7 mouse cellular contexts compared by ENCODE assay signal in the genomic region with DNA sequence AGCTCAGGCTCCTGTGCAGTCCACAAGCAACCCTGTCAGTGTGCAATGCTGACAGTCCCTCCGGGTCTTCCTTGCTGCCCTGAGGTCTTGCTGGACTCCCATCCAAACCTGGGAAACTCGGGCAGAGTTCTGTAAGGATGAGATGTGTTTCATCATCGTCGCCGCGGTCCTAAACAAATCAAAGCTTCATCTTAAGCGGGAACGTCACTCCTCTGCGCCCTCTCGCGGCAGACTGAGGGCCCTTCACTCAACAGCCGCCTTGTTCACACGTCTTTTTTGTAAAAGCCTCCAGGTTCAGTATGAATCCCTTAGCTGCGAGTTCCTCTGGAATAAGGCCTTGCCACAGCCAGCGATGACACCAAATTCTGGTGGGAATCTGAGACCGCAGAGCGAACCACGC. TPM values are rescaled to one million over a fixed set of nuclear protein-coding genes. Genes with fewer than 3 reads are reported as not detected.
DNase-seq lines count a peak whose midpoint lies in the region; ATAC-seq and TF ChIP-seq lines count a peak whose summit lies in the region.

No protein-coding gene starts in this region.

- peak; percentile 14; the same call in 1 of the 2 replicates for TF ChIP-seq POLR2A in small intestine, adult 2 months (IDR thresholded peaks at IDR 0.05; ENCODE audit: low read depth, low read length)

- peaks cover 4% of the 10 kb centered on the region; the same call in 1 of the 2 replicates for H3K27me3 ChIP-seq in intestine, embryonic 16.5 days (replicated peaks; ENCODE audit: control insufficient read depth, insufficient read depth, low read length)
- 0 out of 2 replicates have a peak, but pooled peaks cover 10% of the 10 kb centered on the region for H3K27me3 ChIP-seq in midbrain, embryonic 13.5 days
- H3K27me3 ChIP-seq in small intestine, adult 2 months (ENCODE audit: control insufficient read depth, insufficient read depth, low read length) = peaks cover 4% of the 10 kb centered on the region; the same call in 1 of the 2 replicates

- intact Hi-C loops in left cerebral cortex, postnatal 25 days (cut with DNase I) = no loop called here

- H3K36me3 ChIP-seq in intestine, embryonic 16.5 days (ENCODE audit: control insufficient read depth, insufficient read depth, low read length) = no peaks in the 10 kb centered on the region
- H3K36me3 ChIP-seq in midbrain, embryonic 13.5 days = no peaks in the 10 kb centered on the region
- no peaks in the 10 kb centered on the region for H3K36me3 ChIP-seq in small intestine, adult 2 months (ENCODE audit: control insufficient read depth, insufficient read depth, low read length)

- DNase-seq in adrenal gland, adult 2 months = peak; percentile 66
- DNase-seq in embryo, embryonic 10.5 days (ENCODE audit: low spot score) = peak; percentile 94
- peak; percentile 54 to 68 for DNase-seq in gastrocnemius, postnatal 4 days (ENCODE audit: low spot score in 2 of 2)
- peak; percentile 72 to 80 for DNase-seq in left cerebral cortex, postnatal 25 days (ENCODE audit: low spot score in 2 of 2)

- no peak for ATAC-seq in intestine, embryonic 16.5 days
- peak; percentile 81 for ATAC-seq in midbrain, embryonic 13.5 days

- peaks cover 2% of the 10 kb centered on the region; the same call in 1 of the 2 replicates for H3K4me1 ChIP-seq in intestine, embryonic 16.5 days (ENCODE audit: control insufficient read depth, insufficient read depth, low read length)
- peaks cover 6% of the 10 kb centered on the region for H3K4me1 ChIP-seq in midbrain, embryonic 13.5 days (replicated peaks)
- no peaks in the 10 kb centered on the region; the same call in 1 of the 2 replicates for H3K4me1 ChIP-seq in small intestine, adult 2 months (ENCODE audit: control insufficient read depth, insufficient read depth, insufficient read length, low read length)

- peak overlapping the region; percentile 32 for H3K4me2 ChIP-seq in intestine, embryonic 16.5 days (ENCODE audit: low read depth, low read length)
- peak overlapping the region; percentile 60 for H3K4me2 ChIP-seq in midbrain, embryonic 13.5 days (replicated peaks)

- 4% methylated on average over 18 of the region's 18 CpGs for WGBS in intestine, embryonic 16.5 days
- 4% methylated on average over 18 of the region's 18 CpGs for WGBS in midbrain, embryonic 13.5 days
- 4% methylated on average over 18 of the region's 18 CpGs for WGBS in small intestine, adult 2 months

- peak overlapping the region; percentile 23; the same call in 1 of the 2 replicates for H3K4me3 ChIP-seq in intestine, embryonic 16.5 days (ENCODE audit: low read length)
- H3K4me3 ChIP-seq in midbrain, embryonic 13.5 days (replicated peaks) = peak overlapping the region; percentile 33
- peak overlapping the region; percentile 21; the same call in 1 of the 2 replicates for H3K4me3 ChIP-seq in small intestine, adult 2 months (ENCODE audit: low read depth, low read length)

- no peak overlapping the region for H3K27ac ChIP-seq in intestine, embryonic 16.5 days (ENCODE audit: low read length)
- H3K27ac ChIP-seq in midbrain, embryonic 13.5 days = no peak overlapping the region
- no peak overlapping the region for H3K27ac ChIP-seq in small intestine, adult 2 months (ENCODE audit: insufficient read depth, low read depth, low read length)

- H3K9me3 ChIP-seq in intestine, embryonic 16.5 days (ENCODE audit: control insufficient read depth, low read length) = no peaks in the 10 kb centered on the region
- no peaks in the 10 kb centered on the region for H3K9me3 ChIP-seq in midbrain, embryonic 13.5 days

- H3K9ac ChIP-seq in intestine, embryonic 16.5 days (ENCODE audit: low read depth, low read length) = 0 out of 2 replicates have a peak overlapping the region, but pooled peaks have one; percentile 25
- H3K9ac ChIP-seq in midbrain, embryonic 13.5 days (replicated peaks) = peak overlapping the region; percentile 57

- TF ChIP-seq CTCF in small intestine, adult 2 months (IDR thresholded peaks at IDR 0.05; ENCODE audit: extremely low read depth, insufficient read length, insufficient replicate concordance, low read depth, low read length) = peak; percentile 81

RNA-seq across cellular contexts. Expression of gene Gm9936, which starts 0.8 kb away (rescaled TPM):
- total RNA-seq in adrenal gland, adult 2 months (2021) = not detected
- not detected in 2 replicates for polyA plus RNA-seq in adrenal gland, adult 2 months (2012; rRNA removed)
- not detected for total RNA-seq in gastrocnemius, postnatal 4 days (2021)
- 0.10 TPM in 2 replicates for polyA plus RNA-seq in intestine, embryonic 16.5 days (2015; fragmentation: Nextera tagmentation; extraction: Ambion mirVana)
- total RNA-seq in left cerebral cortex, postnatal 25 days (2021) = under 1 TPM; 0.85 to 0.87 TPM
- polyA plus RNA-seq in midbrain, embryonic 13.5 days (2015; fragmentation: Nextera tagmentation; extraction: Ambion mirVana) = 1.3 and 1.7 TPM in 2 replicates
- polyA plus RNA-seq in small intestine, adult 2 months (2012; rRNA removed) = 0.05 TPM in 1 of 2 replicates, not detected in the other

RNA-seq across cellular contexts. Expression of gene 4930519G04Rik, which starts 5.8 kb away (rescaled TPM):
- total RNA-seq in adrenal gland, adult 2 months (2021) = not detected
- not detected in 2 replicates for polyA plus RNA-seq in adrenal gland, adult 2 months (2012; rRNA removed)
- total RNA-seq in gastrocnemius, postnatal 4 days (2021) = not detected
- polyA plus RNA-seq in intestine, embryonic 16.5 days (2015; fragmentation: Nextera tagmentation; extraction: Ambion mirVana) = not detected in 2 replicates
- total RNA-seq in left cerebral cortex, postnatal 25 days (2021) = not detected
- polyA plus RNA-seq in midbrain, embryonic 13.5 days (2015; fragmentation: Nextera tagmentation; extraction: Ambion mirVana) = not detected in 2 replicates
- polyA plus RNA-seq in small intestine, adult 2 months (2012; rRNA removed) = not detected in 2 replicates

RNA-seq across cellular contexts. Expression of gene 1500011B03Rik, which starts 36.0 kb away (rescaled TPM):
- total RNA-seq in adrenal gland, adult 2 months (2021) = 10 to 100 TPM; 23.1 to 36.6 TPM
- 29.7 and 30.6 TPM in 2 replicates for polyA plus RNA-seq in adrenal gland, adult 2 months (2012; rRNA removed)
- 10 to 100 TPM; 20.6 to 29.6 TPM for total RNA-seq in gastrocnemius, postnatal 4 days (2021)
- 51.5 and 54.7 TPM in 2 replicates for polyA plus RNA-seq in intestine, embryonic 16.5 days (2015; fragmentation: Nextera tagmentation; extraction: Ambion mirVana)
- 100 to 1,000 TPM; 162 to 177 TPM for total RNA-seq in left cerebral cortex, postnatal 25 days (2021)
- 225 and 235 TPM in 2 replicates for polyA plus RNA-seq in midbrain, embryonic 13.5 days (2015; fragmentation: Nextera tagmentation; extraction: Ambion mirVana)
- 9.3 and 11.0 TPM in 2 replicates for polyA plus RNA-seq in small intestine, adult 2 months (2012; rRNA removed)

RNA-seq across cellular contexts. Expression of gene Oasl2, which starts 37.5 kb away (rescaled TPM):
- 10 to 100 TPM; 11.6 to 12.2 TPM for total RNA-seq in adrenal gland, adult 2 months (2021)
- 7.6 and 7.7 TPM in 2 replicates for polyA plus RNA-seq in adrenal gland, adult 2 months (2012; rRNA removed)
- 1 to 10 TPM; 1.4 to 2.5 TPM for total RNA-seq in gastrocnemius, postnatal 4 days (2021)
- 6.0 and 7.4 TPM in 2 replicates for polyA plus RNA-seq in intestine, embryonic 16.5 days (2015; fragmentation: Nextera tagmentation; extraction: Ambion mirVana)
- 1 to 10 TPM; 1.1 to 2.6 TPM for total RNA-seq in left cerebral cortex, postnatal 25 days (2021)
- polyA plus RNA-seq in midbrain, embryonic 13.5 days (2015; fragmentation: Nextera tagmentation; extraction: Ambion mirVana) = 2.1 and 2.2 TPM in 2 replicates
- 7.2 and 53.4 TPM in 2 replicates for polyA plus RNA-seq in small intestine, adult 2 months (2012; rRNA removed)
